Mouse (Mus musculus) forebrain, embryonic 14.5 days (tissue): ENCODE measurements around the gene Tgm7. TPM values are rescaled to one million over a fixed set of nuclear protein-coding genes. Genes with fewer than 3 reads are reported as not detected.
A peak's percentile ranks its signal among the peaks of the same experiment; 100 is the strongest.
"Not testable (repeated sequence)": the region's sequence is repeated elsewhere in the genome, so short reads cannot be mapped to it uniquely, and the experiment has no call there.

Experiments
- ATAC-seq: fragments of 200-750 bp; cut with Nextera tagmentation; 2 replicates; pipeline ENCODE4 v1.8.0; 2017; ENCODE audit warnings: mild to moderate bottlenecking, moderate library complexity
- DNase-seq: peaks from one replicate; pipeline ENCODE4 v3.0.0-alpha.2; 2015; ENCODE audit warnings: low spot score
- H3K27ac ChIP-seq: fragments of 300-500 bp; sonication (generic); 2 replicates; pipeline ENCODE4 v1.5.1; 2014; ENCODE audit warnings: low read depth, mild to moderate bottlenecking, control low read depth, low read length, moderate library complexity
- H3K27me3 ChIP-seq: fragments of 300-500 bp; sonication (generic); replicated peaks from 2 replicates; pipeline ENCODE4 v1.6.1; 2014; ENCODE audit warnings: low read length, control low read depth, mixed read lengths; ENCODE audit not compliant: control insufficient read depth, insufficient read depth
- H3K36me3 ChIP-seq: fragments of 300-500 bp; sonication (generic); 2 replicates; pipeline ENCODE4 v1.6.1; 2014; ENCODE audit warnings: low read length, control low read depth; ENCODE audit not compliant: control insufficient read depth, insufficient read depth
- H3K4me1 ChIP-seq: fragments of 300-500 bp; sonication (generic); 2 replicates; pipeline ENCODE4 v1.6.1; 2014; ENCODE audit warnings: antibody characterized with exemption, low read length, control low read depth; ENCODE audit not compliant: control insufficient read depth, insufficient read depth
- H3K4me2 ChIP-seq: fragments of 300-500 bp; sonication (generic); 2 replicates; pipeline ENCODE4 v1.6.1; 2014; ENCODE audit warnings: mild to moderate bottlenecking, control low read depth, low read length
- H3K4me3 ChIP-seq: fragments of 300-500 bp; sonication (generic); 2 replicates; pipeline ENCODE4 v1.5.1; 2014; ENCODE audit warnings: low read depth, low read length, control low read depth
- H3K9ac ChIP-seq: fragments of 300-500 bp; sonication (generic); 2 replicates; pipeline ENCODE4 v1.6.1; 2014; ENCODE audit warnings: mild to moderate bottlenecking, low read length, control low read depth, moderate library complexity
- H3K9me3 ChIP-seq: fragments of 300-500 bp; sonication (generic); replicated peaks from 2 replicates; pipeline ENCODE4 v1.6.1; 2016; ENCODE audit warnings: low read length, control low read depth, mixed read lengths; ENCODE audit not compliant: control insufficient read depth
- WGBS: fragments of 180-500 bp; shearing (Covaris S2); extraction: QIAGEN DNeasy Blood & Tissue Kit; methylation state at CpG from one replicate; pipeline ENCODE4 v1.1.7; 2014; 5-methylcytosine and 5-hydroxymethylcytosine counted together
- polyA plus RNA-seq: library from polyadenylated mRNA; unstranded; fragments of >200 nt; fragmentation: Nextera tagmentation; extraction: Ambion mirVana; gene quantifications from 2 replicates; pipeline ENCODE4 v1.2.1, GENCODE M21; 2014

Tgm7 gene
- polyA plus RNA-seq, 1 experiment from 2014 or later, result not detected

DNA sequence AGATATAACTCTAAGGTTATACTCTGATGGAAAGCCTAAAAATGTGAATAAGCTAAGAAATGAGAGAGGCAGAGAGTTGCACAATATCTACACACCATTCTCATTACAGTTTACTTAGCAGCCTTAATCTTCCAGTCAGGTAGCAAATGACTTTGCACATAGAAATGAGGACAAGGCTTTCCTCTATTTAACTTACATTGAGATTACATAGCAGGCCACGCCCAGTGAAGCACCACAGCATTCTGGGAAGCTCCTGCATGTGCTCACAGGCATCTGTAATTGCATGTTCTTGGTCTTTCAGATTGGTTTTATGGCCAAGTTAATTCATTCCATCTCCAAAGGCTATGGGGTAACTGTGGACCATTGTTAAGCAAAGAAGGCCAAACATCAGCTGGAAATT lies 23.2 kb upstream of the Tgm7 start:
- Histone ChIP-seq H3K27me3 (no peaks in the 10 kb centered on the region), H3K27ac (no peak overlapping the region), H3K9ac (no peak overlapping the region), H3K4me1 (no peaks in the 10 kb centered on the region), H3K36me3 (no peaks in the 10 kb centered on the region), H3K4me3 (no peak overlapping the region), H3K9me3 (no peaks in the 10 kb centered on the region), H3K4me2 (no peak overlapping the region)
- 82% methylated on average over 1 of the region's 1 CpGs for WGBS
- DNase-seq (no peak), ATAC-seq (no peak)

DNA sequence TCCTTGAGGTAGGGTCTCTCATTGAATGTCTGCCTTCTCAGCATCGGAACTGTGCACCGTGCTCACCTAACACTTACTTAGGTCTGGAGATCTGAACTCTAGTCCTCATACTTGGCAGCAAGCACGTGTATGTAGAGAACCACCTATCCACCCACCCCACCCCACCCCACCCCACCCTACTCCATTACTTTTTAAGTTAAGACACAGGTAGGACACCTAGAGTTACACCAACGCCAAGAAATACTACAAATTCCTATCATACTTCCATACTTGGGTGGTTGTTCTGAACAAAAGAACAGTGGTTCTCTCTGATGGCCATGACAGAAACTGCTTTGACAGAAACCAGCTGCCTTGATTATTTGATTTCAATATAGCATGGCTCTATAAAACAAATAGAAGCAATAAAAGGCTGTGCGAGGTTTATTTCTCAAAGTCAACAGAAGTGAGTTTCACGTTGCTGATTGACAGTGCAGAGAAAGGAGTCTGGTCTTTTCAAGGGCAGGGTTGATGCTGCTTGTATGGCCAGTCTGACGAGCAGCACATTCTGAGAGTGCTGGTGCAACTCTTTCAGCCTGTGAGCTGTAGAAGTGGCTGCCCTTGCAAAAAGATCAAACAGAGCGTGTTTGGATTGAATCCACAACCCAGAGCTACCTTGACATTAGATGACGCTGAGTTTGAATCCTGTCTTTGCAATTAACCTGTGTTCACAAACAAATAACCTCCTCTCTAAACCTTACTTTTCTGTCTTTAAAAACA lies 19.4 kb upstream of the Tgm7 start:
- 73% methylated on average over 9 of the region's 9 CpGs for WGBS
- DNase-seq (no peak), ATAC-seq (no peak)
- Histone ChIP-seq H3K36me3 (no peaks in the 10 kb centered on the region), H3K27me3 (no peaks in the 10 kb centered on the region), H3K4me1 (no peaks in the 10 kb centered on the region), H3K9ac (no peak overlapping the region), H3K27ac (no peak overlapping the region), H3K4me3 (no peak overlapping the region), H3K4me2 (no peak overlapping the region), H3K9me3 (no peaks in the 10 kb centered on the region)

DNA sequence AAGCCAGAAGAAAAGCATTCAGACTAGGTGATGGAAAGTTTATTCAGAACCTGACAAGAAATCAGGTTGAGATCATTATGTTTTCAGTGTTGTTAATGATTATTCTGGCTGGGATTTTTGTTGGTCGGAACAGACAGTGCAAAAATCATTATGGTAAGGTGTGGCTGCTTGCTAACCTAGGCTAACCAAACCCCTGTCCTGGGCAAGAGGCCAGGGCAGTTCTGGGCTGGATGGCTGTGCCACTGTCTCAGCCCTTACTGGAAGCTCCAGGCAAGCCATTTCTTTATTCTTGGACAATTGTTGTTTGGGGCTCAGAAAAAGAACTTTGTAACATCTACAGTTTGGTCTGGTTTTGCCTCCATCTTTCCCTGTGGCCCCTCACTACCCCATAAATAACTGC lies 17.9 kb upstream of the Tgm7 start:
- 85% methylated on average over 1 of the region's 1 CpGs for WGBS
- Histone ChIP-seq H3K4me2 (no peak overlapping the region), H3K27me3 (no peaks in the 10 kb centered on the region), H3K9ac (no peak overlapping the region), H3K27ac (no peak overlapping the region), H3K9me3 (no peaks in the 10 kb centered on the region), H3K4me3 (no peak overlapping the region), H3K36me3 (no peaks in the 10 kb centered on the region), H3K4me1 (no peaks in the 10 kb centered on the region)
- DNase-seq, result no peak
- ATAC-seq, result no peak

DNA sequence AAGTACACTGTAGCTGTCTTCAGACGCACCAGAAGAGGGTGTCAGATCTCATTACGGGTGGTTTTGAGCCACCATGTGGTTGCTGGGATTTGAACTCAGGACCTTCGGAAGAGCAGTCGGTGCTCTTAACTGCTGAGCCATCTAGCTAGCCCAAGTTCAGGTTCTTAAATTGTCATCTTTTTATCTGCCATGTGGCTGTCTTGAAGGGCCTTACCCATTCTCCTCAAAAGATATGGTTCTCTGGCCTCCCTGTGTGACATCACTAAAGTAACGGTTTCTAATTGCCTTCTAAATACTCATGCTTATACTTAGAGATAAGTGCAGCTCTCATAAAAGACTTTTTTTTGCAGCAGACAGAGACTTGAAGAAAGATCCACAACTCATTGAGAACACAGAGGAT lies 16.7 kb upstream of the Tgm7 start:
- not testable (repeated sequence) for H3K4me3 ChIP-seq, ATAC-seq, H3K27me3 ChIP-seq, H3K4me1 ChIP-seq, H3K36me3 ChIP-seq, H3K27ac ChIP-seq, H3K9me3 ChIP-seq, H3K4me2 ChIP-seq, H3K9ac ChIP-seq, DNase-seq
- 91% methylated on average over 5 of the region's 5 CpGs for WGBS

DNA sequence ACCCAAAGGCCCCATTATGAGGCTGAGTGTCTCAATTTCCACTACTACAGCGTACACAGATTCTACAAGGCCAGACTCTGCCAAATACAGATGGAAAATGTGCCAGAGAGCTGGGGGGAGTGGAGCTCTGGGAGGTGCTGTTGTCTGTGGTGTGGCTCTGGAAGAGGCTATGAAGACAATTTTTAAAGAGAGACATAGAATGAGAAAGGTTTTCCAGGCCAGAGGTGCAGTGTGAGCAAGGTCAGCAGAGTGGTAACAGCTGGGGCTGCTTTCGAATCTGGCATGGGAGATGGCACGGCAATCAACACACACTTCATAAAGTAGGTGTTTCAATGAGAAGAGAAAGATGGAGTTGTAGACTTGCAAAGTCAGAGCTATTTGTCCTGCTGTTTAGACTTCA lies 9.7 kb upstream of the Tgm7 start:
- no peaks in the 10 kb centered on the region for H3K36me3 ChIP-seq
- H3K27me3 ChIP-seq, result no peaks in the 10 kb centered on the region
- H3K4me2 ChIP-seq, result no peak overlapping the region
- H3K4me1 ChIP-seq, result no peaks in the 10 kb centered on the region
- WGBS, result 88% methylated on average over 3 of the region's 3 CpGs
- H3K9me3 ChIP-seq, result no peaks in the 10 kb centered on the region
- no peak for ATAC-seq
- no peak overlapping the region for H3K9ac ChIP-seq
- no peak for DNase-seq
- H3K27ac ChIP-seq, result no peak overlapping the region
- H3K4me3 ChIP-seq, result no peak overlapping the region

DNA sequence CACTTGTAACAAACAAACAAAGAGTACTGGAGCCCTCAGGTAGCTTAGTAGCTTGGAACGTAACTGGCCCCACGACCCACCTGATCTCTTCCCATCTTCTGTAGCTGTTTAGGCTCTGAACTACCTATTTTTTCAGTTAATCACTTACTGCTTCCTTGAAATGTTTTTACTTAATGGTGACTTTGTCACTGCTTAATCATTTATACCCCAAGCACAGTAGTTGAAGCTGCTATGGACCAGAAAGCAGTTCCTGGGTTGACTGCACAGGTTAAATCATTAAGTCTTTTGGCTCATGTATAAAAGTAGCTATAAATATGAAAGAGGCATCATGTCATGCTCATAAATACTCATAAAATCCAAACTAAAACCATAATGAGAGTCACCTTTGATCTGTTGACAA lies 5.8 kb upstream of the Tgm7 start:
- Histone ChIP-seq H3K9ac (no peak overlapping the region), H3K9me3 (no peaks in the 10 kb centered on the region), H3K4me3 (no peak overlapping the region), H3K27me3 (no peaks in the 10 kb centered on the region), H3K4me2 (no peak overlapping the region), H3K4me1 (no peaks in the 10 kb centered on the region), H3K36me3 (no peaks in the 10 kb centered on the region), H3K27ac (no peak overlapping the region)
- 95% methylated on average over 2 of the region's 2 CpGs for WGBS
- no peak for ATAC-seq
- DNase-seq, result no peak

DNA sequence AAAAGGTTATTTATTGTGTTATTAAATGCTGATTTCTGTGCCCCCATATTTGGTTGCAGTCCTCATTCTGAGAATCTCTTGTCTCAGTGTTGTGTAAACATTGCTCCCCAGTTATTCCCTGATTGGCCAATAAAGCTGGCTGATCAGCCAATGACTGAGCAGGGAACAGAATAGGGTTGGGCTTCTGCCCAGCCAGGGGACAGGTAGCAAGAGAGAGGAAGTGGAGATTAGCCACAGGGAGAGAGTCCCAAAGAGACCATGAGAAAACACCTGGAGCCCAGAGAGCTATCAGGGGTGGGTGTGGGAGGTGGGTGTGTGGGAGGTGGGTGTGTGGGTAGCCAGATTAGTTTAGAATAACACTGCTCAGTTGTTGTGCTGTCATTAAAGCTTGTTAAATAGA lies 3.7 kb downstream of the Tgm7 start:
- DNase-seq (no peak), ATAC-seq (no peak)
- H3K9ac ChIP-seq, result no peak overlapping the region
- no peak overlapping the region for H3K4me3 ChIP-seq
- no peak overlapping the region for H3K27ac ChIP-seq
- H3K4me1 ChIP-seq, result no peaks in the 10 kb centered on the region
- H3K27me3 ChIP-seq, result no peaks in the 10 kb centered on the region
- H3K9me3 ChIP-seq, result no peaks in the 10 kb centered on the region
- H3K36me3 ChIP-seq, result no peaks in the 10 kb centered on the region
- no peak overlapping the region for H3K4me2 ChIP-seq

DNA sequence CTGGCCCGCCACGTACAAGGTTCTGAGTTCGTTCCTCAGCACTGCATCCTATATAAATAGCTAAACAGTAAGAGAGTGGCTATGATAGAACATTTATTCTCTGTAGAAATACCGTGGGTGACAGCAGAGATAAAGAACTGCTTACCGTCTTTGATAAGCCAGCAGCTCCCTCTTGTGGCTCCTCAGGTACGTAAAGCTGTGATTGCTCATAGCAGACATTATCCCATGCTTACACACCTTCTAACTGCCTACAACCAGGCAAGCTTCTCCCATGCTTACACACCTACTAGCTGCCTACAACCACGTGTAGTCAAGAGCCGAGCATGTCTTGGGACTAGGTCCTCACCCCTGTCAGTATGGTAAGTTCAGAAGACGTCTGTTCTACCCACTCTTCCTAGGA lies 7.5 kb downstream of the Tgm7 start:
- peak; percentile 85 for DNase-seq
- Histone ChIP-seq H3K9me3 (no peaks in the 10 kb centered on the region), H3K36me3 (no peaks in the 10 kb centered on the region), H3K4me2 (no peak overlapping the region), H3K27me3 (no peaks in the 10 kb centered on the region), H3K27ac (no peak overlapping the region), H3K9ac (no peak overlapping the region), H3K4me1 (no peaks in the 10 kb centered on the region), H3K4me3 (no peak overlapping the region)
- no peak for ATAC-seq
- WGBS, result 28% methylated on average over 9 of the region's 9 CpGs

DNA sequence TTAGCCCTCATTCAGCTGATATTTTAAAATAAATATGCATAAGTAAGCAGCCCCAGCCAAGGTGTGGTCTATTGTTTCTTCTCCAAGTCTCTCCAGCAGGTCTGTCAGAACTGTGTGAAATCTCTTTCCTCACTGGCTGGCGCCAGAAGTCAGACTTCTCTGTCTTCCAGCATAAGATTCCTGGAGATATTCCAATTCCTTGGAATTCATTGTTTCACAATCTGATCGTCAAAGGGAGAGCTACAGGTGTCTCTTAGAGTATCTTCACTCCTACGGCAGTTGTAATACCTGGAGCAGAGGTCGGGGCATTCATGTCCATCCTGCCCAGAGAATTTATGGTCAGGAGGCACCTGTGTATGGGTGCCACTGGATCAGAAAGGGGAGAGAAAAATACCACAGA lies 19.8 kb downstream of the Tgm7 start:
- H3K9me3 ChIP-seq, result no peaks in the 10 kb centered on the region
- no peaks in the 10 kb centered on the region for H3K27me3 ChIP-seq
- H3K9ac ChIP-seq, result no peak overlapping the region
- ATAC-seq (no peak), DNase-seq (no peak)
- H3K4me3 ChIP-seq, result no peak overlapping the region
- H3K36me3 ChIP-seq, result no peaks in the 10 kb centered on the region
- no peaks in the 10 kb centered on the region for H3K4me1 ChIP-seq
- 76% methylated on average over 4 of the region's 4 CpGs for WGBS
- H3K4me2 ChIP-seq, result no peak overlapping the region
- no peak overlapping the region for H3K27ac ChIP-seq
